Mouse (Mus musculus) ES-Bruce4 (cell line): ENCODE results near the gene Stxbp3.
A peak's percentile ranks its signal among the peaks of the same experiment; 100 is the strongest.

Source experiments
- CTCF ChIP-seq: IDR thresholded peaks from one replicate; pipeline ENCODE4 v1.8.1; 2011; ENCODE audit warnings: low read depth, low read length
- EP300 ChIP-seq: IDR thresholded peaks from 2 replicates; pipeline ENCODE4 v1.6.1; 2011; ENCODE audit warnings: low read depth, low read length; ENCODE audit not compliant: insufficient read depth
- POLR2A ChIP-seq: IDR thresholded peaks from one replicate; pipeline ENCODE4 v1.8.1; 2011; ENCODE audit warnings: low read length; ENCODE audit not compliant: insufficient read depth

- peak; percentile 70 for TF ChIP-seq CTCF
- no peak for TF ChIP-seq POLR2A
- peak; percentile 79 for TF ChIP-seq EP300
Observed at GRCm38 (mm10) chr3:108856386-108857123, 16.2 kb upstream of the Stxbp3 start.
